Mouse (Mus musculus) heart, postnatal 0 days (tissue): ENCODE results near the gene Fkbp7. TPM values are rescaled to one million over a fixed set of nuclear protein-coding genes. Genes with fewer than 3 reads are reported as not detected.

Experiments used
- ATAC-seq: fragments of 200-750 bp; cut with Nextera tagmentation; 2 replicates; pipeline ENCODE4 v1.8.0; 2017; ENCODE audit warnings: low read depth, moderate number of reproducible peaks, moderate library complexity; ENCODE audit not compliant: insufficient read depth
- DNase-seq: peaks from one replicate; pipeline ENCODE4 v3.0.0-alpha.2; 2016; ENCODE audit warnings: low spot score
- H3K27ac ChIP-seq: fragments of 300-500 bp; sonication (generic); 2 replicates; pipeline ENCODE4 v1.5.1; 2014; ENCODE audit warnings: low read depth, mild to moderate bottlenecking
- H3K27me3 ChIP-seq: fragments of 300-500 bp; sonication (generic); 2 replicates; pipeline ENCODE4 v1.6.1; 2014; ENCODE audit warnings: low read length, mixed read lengths; ENCODE audit not compliant: control insufficient read depth, insufficient read depth
- H3K36me3 ChIP-seq: fragments of 300-500 bp; sonication (generic); replicated peaks from 2 replicates; pipeline ENCODE4 v1.6.1; 2014; ENCODE audit warnings: low read length, mixed read lengths; ENCODE audit not compliant: control insufficient read depth, insufficient read depth
- H3K4me1 ChIP-seq: fragments of 300-500 bp; sonication (generic); 2 replicates; pipeline ENCODE4 v1.6.1; 2014; ENCODE audit warnings: antibody characterized with exemption; ENCODE audit not compliant: control insufficient read depth, insufficient read depth
- H3K4me2 ChIP-seq: fragments of 300-500 bp; sonication (generic); 2 replicates; pipeline ENCODE4 v1.6.1; 2014; ENCODE audit warnings: low read depth, mild to moderate bottlenecking, low read length, moderate library complexity
- H3K4me3 ChIP-seq: fragments of 300-500 bp; sonication (generic); 2 replicates; pipeline ENCODE4 v1.5.1; 2014; ENCODE audit warnings: low read depth, low read length
- H3K9ac ChIP-seq: fragments of 300-500 bp; sonication (generic); replicated peaks from 2 replicates; pipeline ENCODE4 v1.6.1; 2014; ENCODE audit warnings: low read depth, low read length, mixed read lengths
- H3K9me3 ChIP-seq: fragments of 300-500 bp; sonication (generic); replicated peaks from 2 replicates; pipeline ENCODE4 v1.6.1; 2016; ENCODE audit warnings: low read length; ENCODE audit not compliant: control insufficient read depth
- CTCF ChIP-seq: IDR thresholded peaks from 2 replicates; pipeline ENCODE4 v1.5.1; 2016; ENCODE audit warnings: antibody characterized with exemption, control low read depth, low read depth
- EP300 ChIP-seq: IDR thresholded peaks from 2 replicates; pipeline ENCODE4 v1.6.1; 2016; ENCODE audit warnings: antibody characterized with exemption, low read depth
- WGBS: fragments of 180-500 bp; shearing (Covaris S2); extraction: QIAGEN DNeasy Blood & Tissue Kit; methylation state at CpG from one replicate; pipeline ENCODE4 v1.1.7; 2014; 5-methylcytosine and 5-hydroxymethylcytosine counted together
- polyA plus RNA-seq: library from polyadenylated mRNA; unstranded; fragments of >200 nt; fragmentation: Nextera tagmentation; extraction: Ambion mirVana; gene quantifications from 2 replicates; pipeline ENCODE4 v1.2.1, GENCODE M21; 2015
- total RNA-seq: library from RNA; depleted of rRNA; stranded (reverse); fragments of >200 nt; gene quantifications from 2 replicates; pipeline ENCODE4 v1.2.3, GENCODE M21; 2014; ENCODE audit warnings: low replicate concordance

The Fkbp7 gene
- total and polyA plus RNA-seq, 2 experiments from 2014 or later = 16.9 to 76.6 TPM

GRCm38 (mm10) chr2:76702188-76702587 lies 29.3 kb upstream of the Fkbp7 start:
- 67% methylated on average over 3 of the region's 3 CpGs for WGBS
- H3K9ac ChIP-seq = no peak overlapping the region
- no peak overlapping the region for H3K4me2 ChIP-seq
- H3K4me1 ChIP-seq = no peaks in the 10 kb centered on the region
- ATAC-seq (peak; percentile 60), DNase-seq (no peak)
- no peak for TF ChIP-seq CTCF
- no peak for TF ChIP-seq EP300
- no peak overlapping the region for H3K27ac ChIP-seq
- H3K27me3 ChIP-seq = no peaks in the 10 kb centered on the region
- H3K9me3 ChIP-seq = no peaks in the 10 kb centered on the region
- peaks cover 48% of the 10 kb centered on the region for H3K36me3 ChIP-seq
- H3K4me3 ChIP-seq = no peak overlapping the region

DNA sequence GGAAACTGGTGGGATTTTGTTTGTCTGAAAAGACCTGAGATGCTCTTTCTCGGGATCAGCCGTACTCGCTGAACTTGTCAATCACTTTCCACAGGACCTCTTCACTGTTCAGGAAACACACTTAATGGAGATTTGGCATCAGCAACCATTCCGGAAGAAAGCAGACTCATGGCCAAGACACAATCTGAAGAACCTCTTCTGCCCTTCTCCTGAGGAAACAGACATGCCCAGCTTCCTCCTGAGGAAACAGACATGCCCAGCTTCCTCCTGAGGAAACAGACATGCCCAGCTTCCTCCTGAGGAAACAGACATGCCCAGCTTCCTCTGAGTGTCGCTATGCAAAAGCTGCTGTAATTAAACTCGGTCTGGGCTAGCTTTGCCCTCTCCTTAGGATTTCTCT lies 22.4 kb upstream of the Fkbp7 start:
- TF ChIP-seq CTCF (no peak), EP300 (no peak)
- Histone ChIP-seq H3K27ac (no peak overlapping the region), H3K4me2 (no peak overlapping the region), H3K36me3 (peaks cover 45% of the 10 kb centered on the region), H3K4me3 (no peak overlapping the region), H3K27me3 (no peaks in the 10 kb centered on the region), H3K4me1 (no peaks in the 10 kb centered on the region), H3K9me3 (no peaks in the 10 kb centered on the region), H3K9ac (no peak overlapping the region)
- DNase-seq = no peak
- no peak for ATAC-seq
- WGBS = 51% methylated on average over 6 of the region's 6 CpGs

GRCm38 (mm10) chr2:76693765-76694164 lies 20.8 kb upstream of the Fkbp7 start:
- H3K27ac ChIP-seq = no peak overlapping the region
- no peak for TF ChIP-seq CTCF
- TF ChIP-seq EP300 = no peak
- H3K4me1 ChIP-seq = no peaks in the 10 kb centered on the region
- ATAC-seq (no peak), DNase-seq (no peak)
- H3K9me3 ChIP-seq = no peaks in the 10 kb centered on the region
- H3K27me3 ChIP-seq = no peaks in the 10 kb centered on the region
- H3K36me3 ChIP-seq = peaks cover 47% of the 10 kb centered on the region
- no peak overlapping the region for H3K4me2 ChIP-seq
- WGBS = 69% methylated on average over 5 of the region's 5 CpGs
- no peak overlapping the region for H3K9ac ChIP-seq
- no peak overlapping the region for H3K4me3 ChIP-seq

- 0 out of 2 replicates have a peak, but pooled peaks have one; percentile 34 for TF ChIP-seq EP300
- TF ChIP-seq CTCF = no peak
- peaks cover 67% of the 10 kb centered on the region for H3K36me3 ChIP-seq
Measured at GRCm38 (mm10) chr2:76690436-76691204, 17.7 kb upstream of the Fkbp7 start.

GRCm38 (mm10) chr2:76688162-76688561 lies 15.2 kb upstream of the Fkbp7 start:
- no peak for DNase-seq
- H3K9ac ChIP-seq = no peak overlapping the region
- peak; percentile 60 for ATAC-seq
- TF ChIP-seq EP300 (no peak), CTCF (no peak)
- no peaks in the 10 kb centered on the region for H3K27me3 ChIP-seq
- WGBS = 17% methylated on average over 7 of the region's 7 CpGs
- peaks cover 4% of the 10 kb centered on the region for H3K4me1 ChIP-seq
- no peak overlapping the region for H3K4me2 ChIP-seq
- peaks cover 65% of the 10 kb centered on the region for H3K36me3 ChIP-seq
- no peak overlapping the region for H3K4me3 ChIP-seq
- H3K27ac ChIP-seq = no peak overlapping the region
- no peaks in the 10 kb centered on the region for H3K9me3 ChIP-seq

More at GRCm38 (mm10) chr2:76690436-76691204, 17.7 kb upstream of the Fkbp7 start:
- ATAC-seq (peak; percentile 66), DNase-seq (no peak)
- H3K27ac ChIP-seq = peak overlapping the region; percentile 57
- no peak overlapping the region for H3K4me3 ChIP-seq
- peaks cover 4% of the 10 kb centered on the region for H3K4me1 ChIP-seq
- no peak overlapping the region for H3K9ac ChIP-seq
- 62% methylated on average over 12 of the region's 12 CpGs for WGBS
- no peaks in the 10 kb centered on the region for H3K27me3 ChIP-seq
- no peak overlapping the region for H3K4me2 ChIP-seq
- no peaks in the 10 kb centered on the region for H3K9me3 ChIP-seq
